Mouse (Mus musculus) forebrain, embryonic 11.5 days (tissue): Measurements from ENCODE around the gene Sarm1. TPM values are rescaled to one million over a fixed set of nuclear protein-coding genes. Genes with fewer than 3 reads are reported as not detected.

ENCODE experiments used
- ATAC-seq: fragments of 200-750 bp; cut with Nextera tagmentation; replicated peaks from 2 replicates; pipeline ENCODE4 v1.8.0; 2017; ENCODE audit warnings: moderate TSS enrichment; ENCODE audit not compliant: low FRiP score
- DNase-seq: peaks from one replicate; pipeline ENCODE4 v3.0.0-alpha.2; 2017; ENCODE audit warnings: low spot score
- H3K27ac ChIP-seq: fragments of 300-500 bp; sonication (generic); 2 replicates; pipeline ENCODE4 v1.5.1; 2014; ENCODE audit warnings: low read depth, low read length
- H3K27me3 ChIP-seq: fragments of 300-500 bp; sonication (generic); 2 replicates; pipeline ENCODE4 v1.6.1; 2014; ENCODE audit warnings: mild to moderate bottlenecking, low read length, mixed read lengths; ENCODE audit not compliant: control insufficient read depth, insufficient read depth
- H3K36me3 ChIP-seq: fragments of 300-500 bp; sonication (generic); 2 replicates; pipeline ENCODE4 v1.6.1; 2014; ENCODE audit warnings: mild to moderate bottlenecking, low read length, moderate library complexity, mixed read lengths; ENCODE audit not compliant: control insufficient read depth, insufficient read depth
- H3K4me1 ChIP-seq: fragments of 300-500 bp; sonication (generic); replicated peaks from 2 replicates; pipeline ENCODE4 v1.6.1; 2014; ENCODE audit warnings: low read length, mixed read lengths; ENCODE audit not compliant: control insufficient read depth, insufficient read depth
- H3K4me2 ChIP-seq: fragments of 300-500 bp; sonication (generic); 2 replicates; pipeline ENCODE4 v1.6.1; 2014; ENCODE audit warnings: low read depth, mild to moderate bottlenecking, low read length, moderate library complexity, mixed read lengths; ENCODE audit not compliant: severe bottlenecking
- H3K4me3 ChIP-seq: fragments of 300-500 bp; sonication (generic); 2 replicates; pipeline ENCODE4 v1.5.1; 2014; ENCODE audit warnings: low read depth, low read length
- H3K9ac ChIP-seq: fragments of 300-500 bp; sonication (generic); 2 replicates; pipeline ENCODE4 v1.6.1; 2014; ENCODE audit warnings: low read length
- H3K9me3 ChIP-seq: fragments of 300-500 bp; sonication (generic); 2 replicates; pipeline ENCODE4 v1.6.1; 2016; ENCODE audit warnings: low read length, mixed read lengths; ENCODE audit not compliant: control insufficient read depth
- WGBS: fragments of 180-500 bp; shearing (Covaris S2); extraction: QIAGEN DNeasy Blood & Tissue Kit; methylation state at CpG from one replicate; pipeline ENCODE4 v1.1.7; 2014; 5-methylcytosine and 5-hydroxymethylcytosine counted together
- polyA plus RNA-seq: library from polyadenylated mRNA; unstranded; fragments of >200 nt; fragmentation: Nextera tagmentation; extraction: Ambion mirVana; gene quantifications from 2 replicates; pipeline ENCODE4 v1.2.1, GENCODE M21; 2014

Sarm1 gene
- polyA plus RNA-seq, 1 experiment from 2014 or later, result 18.4 TPM

DNA sequence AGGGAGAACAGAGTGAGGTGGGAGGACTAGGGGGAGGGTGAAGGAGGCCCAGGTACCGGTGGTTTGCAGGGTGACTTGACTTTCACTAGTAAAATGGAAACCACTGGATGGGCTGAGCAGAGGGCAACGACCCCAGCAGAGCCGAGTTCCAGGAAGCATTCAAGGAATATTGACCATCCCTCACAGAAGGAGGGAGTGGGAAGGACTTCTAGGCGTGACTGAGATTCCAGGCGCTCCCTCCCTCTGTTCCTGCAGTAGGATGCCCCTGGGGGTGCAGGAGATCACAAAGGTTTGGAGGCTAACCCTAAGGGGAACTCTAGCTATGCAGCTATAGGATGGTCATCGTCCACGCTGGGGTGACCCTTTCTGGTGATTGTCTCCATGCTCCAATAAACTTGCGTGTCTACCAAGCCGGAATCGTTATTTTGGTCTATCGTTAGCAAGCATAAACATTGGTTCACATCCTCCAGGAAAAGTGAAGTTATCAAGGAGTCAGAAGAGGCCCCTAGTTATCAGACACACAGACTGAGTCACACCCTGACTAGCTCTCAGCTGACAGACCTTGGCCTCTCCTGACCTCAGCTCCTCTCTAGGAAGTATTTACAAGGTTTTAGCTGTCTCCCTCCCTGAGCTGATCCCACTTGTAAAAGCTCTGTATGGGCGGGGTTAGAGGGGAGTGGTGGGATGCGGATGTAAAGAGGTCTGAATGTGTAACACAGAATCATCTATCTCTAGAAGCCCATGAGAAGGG, 34.1 kb downstream of the Sarm1 start:
- Histone ChIP-seq H3K27ac (no peak overlapping the region), H3K36me3 (no peaks in the 10 kb centered on the region), H3K9ac (no peak overlapping the region), H3K4me3 (no peak overlapping the region), H3K4me1 (peaks cover 3% of the 10 kb centered on the region), H3K27me3 (no peaks in the 10 kb centered on the region), H3K4me2 (no peak overlapping the region), H3K9me3 (no peaks in the 10 kb centered on the region)
- ATAC-seq (no peak), DNase-seq (no peak)
- WGBS, result 73% methylated on average over 13 of the region's 13 CpGs

DNA sequence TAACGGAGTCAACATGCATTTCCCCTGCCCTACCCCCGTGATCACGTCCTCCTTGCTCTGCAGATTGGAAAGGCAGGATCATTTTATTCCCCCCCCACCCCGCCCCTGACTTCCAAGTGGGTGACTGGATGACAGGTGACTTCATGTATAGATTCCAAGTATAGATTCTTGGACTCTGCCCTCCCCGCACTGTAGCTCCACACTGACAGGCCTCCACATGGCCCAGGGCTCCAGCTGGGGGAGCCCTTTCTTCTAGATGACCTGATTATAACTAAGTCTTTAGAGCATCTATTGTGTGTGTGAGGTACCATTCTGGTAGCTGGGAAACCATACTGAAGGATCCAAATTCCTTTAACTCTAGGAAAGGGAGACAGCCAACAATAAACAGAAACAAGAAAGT, 34.9 kb downstream of the Sarm1 start:
- Histone ChIP-seq H3K4me3 (no peak overlapping the region), H3K27ac (no peak overlapping the region), H3K36me3 (no peaks in the 10 kb centered on the region), H3K9me3 (no peaks in the 10 kb centered on the region), H3K4me2 (no peak overlapping the region), H3K9ac (no peak overlapping the region), H3K4me1 (peaks cover 3% of the 10 kb centered on the region), H3K27me3 (no peaks in the 10 kb centered on the region)
- ATAC-seq (no peak), DNase-seq (no peak)
- 75% methylated on average over 5 of the region's 5 CpGs for WGBS

DNA sequence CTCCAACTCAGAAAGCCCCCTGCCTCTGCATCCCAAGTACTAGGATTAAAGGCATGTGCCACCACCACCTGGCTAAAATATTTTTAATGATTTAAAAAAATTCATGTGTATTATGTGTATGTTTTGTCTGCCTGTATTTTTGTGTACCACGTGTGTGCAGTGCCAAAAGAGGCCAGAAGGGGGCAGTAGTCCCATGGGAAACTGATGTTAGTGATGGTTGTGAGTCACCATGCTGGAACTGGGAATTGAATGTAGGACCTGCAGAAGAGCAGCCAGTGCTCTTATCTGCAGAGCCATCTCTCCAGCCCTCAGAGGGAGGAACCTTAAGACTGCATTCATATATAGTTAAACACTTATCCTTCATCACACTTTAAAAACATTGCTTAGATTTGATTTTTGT, 35.7 kb downstream of the Sarm1 start:
- Histone ChIP-seq H3K36me3 (no peaks in the 10 kb centered on the region), H3K9me3 (no peaks in the 10 kb centered on the region), H3K4me1 (peaks cover 3% of the 10 kb centered on the region), H3K4me2 (no peak overlapping the region), H3K9ac (no peak overlapping the region), H3K27ac (no peak overlapping the region), H3K4me3 (no peak overlapping the region), H3K27me3 (no peaks in the 10 kb centered on the region)
- ATAC-seq, result no peak
- 71% methylated on average over 1 of the region's 1 CpGs for WGBS
- no peak for DNase-seq

DNA sequence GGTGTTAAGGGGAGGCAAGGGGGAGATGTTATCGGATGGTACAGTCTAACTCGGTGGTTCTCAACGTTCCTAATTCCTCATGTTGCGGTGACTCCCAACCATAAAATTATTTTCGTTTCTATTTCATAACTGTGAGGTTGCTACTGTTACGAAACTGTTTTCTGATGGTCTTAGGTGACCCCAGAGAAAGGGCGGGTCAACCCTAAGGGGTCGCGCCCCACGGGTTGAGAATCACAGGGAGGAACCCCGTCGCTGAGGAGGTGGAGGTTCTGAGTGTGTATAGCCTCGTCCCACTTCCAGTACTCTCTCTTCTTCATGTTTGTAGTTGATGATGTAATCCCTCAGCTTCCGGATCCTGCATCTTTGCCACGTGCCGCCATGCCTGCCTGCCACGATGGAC, 38.8 kb downstream of the Sarm1 start:
- Histone ChIP-seq H3K27ac (no peak overlapping the region), H3K9me3 (no peaks in the 10 kb centered on the region), H3K4me1 (no peaks in the 10 kb centered on the region), H3K4me2 (no peak overlapping the region), H3K27me3 (no peaks in the 10 kb centered on the region), H3K9ac (no peak overlapping the region), H3K36me3 (no peaks in the 10 kb centered on the region), H3K4me3 (no peak overlapping the region)
- DNase-seq (no peak), ATAC-seq (no peak)
- 84% methylated on average over 17 of the region's 17 CpGs for WGBS

DNA sequence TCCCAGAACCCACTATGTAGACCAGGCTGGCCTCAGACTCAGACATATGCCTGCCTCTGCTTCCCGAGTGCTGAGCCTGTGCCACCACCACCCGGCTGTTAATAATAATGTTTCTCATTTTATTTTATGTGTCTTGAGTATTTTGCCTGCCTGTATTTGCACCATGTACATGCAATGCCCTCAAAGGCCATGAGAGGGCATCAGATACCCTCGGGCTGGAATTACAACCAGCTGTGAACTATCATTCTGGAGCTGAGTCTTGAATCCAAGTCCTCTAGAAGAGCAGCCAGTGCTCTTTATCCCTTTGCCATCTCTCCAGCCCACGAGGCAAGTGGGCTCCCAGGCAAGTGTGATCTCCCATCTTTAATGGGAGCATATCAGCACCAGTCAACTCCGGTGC, 42.2 kb downstream of the Sarm1 start:
- ATAC-seq (no peak), DNase-seq (peak; percentile 60)
- no peaks in the 10 kb centered on the region for H3K36me3 ChIP-seq
- WGBS, result 54% methylated on average over 5 of the region's 5 CpGs
- no peak overlapping the region for H3K4me2 ChIP-seq
- no peak overlapping the region for H3K9ac ChIP-seq
- H3K27me3 ChIP-seq, result no peaks in the 10 kb centered on the region
- no peaks in the 10 kb centered on the region for H3K9me3 ChIP-seq
- H3K4me3 ChIP-seq, result no peak overlapping the region
- no peaks in the 10 kb centered on the region for H3K4me1 ChIP-seq
- no peak overlapping the region for H3K27ac ChIP-seq

DNA sequence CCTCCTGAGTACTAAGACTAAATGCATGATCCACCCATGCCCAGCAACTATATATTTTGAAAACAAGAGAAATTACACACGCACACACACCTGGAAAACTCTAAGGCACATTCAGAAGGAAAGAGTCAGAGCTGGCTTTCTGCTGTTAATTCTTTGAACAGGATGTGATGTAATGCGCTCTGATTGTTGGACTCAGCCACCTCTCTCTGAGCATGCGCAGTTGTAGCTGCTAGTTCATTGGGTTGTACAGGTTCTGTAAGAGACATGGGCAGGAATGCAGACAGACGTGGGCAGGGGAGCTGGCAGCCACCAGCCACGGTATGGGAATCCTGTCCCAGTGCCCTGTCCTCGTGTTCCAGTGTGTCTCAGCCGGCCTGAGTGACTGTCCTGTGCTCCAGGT, 43.3 kb downstream of the Sarm1 start:
- Histone ChIP-seq H3K4me2 (no peak overlapping the region), H3K27me3 (no peaks in the 10 kb centered on the region), H3K4me3 (no peak overlapping the region), H3K36me3 (no peaks in the 10 kb centered on the region), H3K4me1 (no peaks in the 10 kb centered on the region), H3K27ac (no peak overlapping the region), H3K9me3 (no peaks in the 10 kb centered on the region), H3K9ac (no peak overlapping the region)
- 64% methylated on average over 7 of the region's 7 CpGs for WGBS
- ATAC-seq, result no peak
- DNase-seq, result no peak

DNA sequence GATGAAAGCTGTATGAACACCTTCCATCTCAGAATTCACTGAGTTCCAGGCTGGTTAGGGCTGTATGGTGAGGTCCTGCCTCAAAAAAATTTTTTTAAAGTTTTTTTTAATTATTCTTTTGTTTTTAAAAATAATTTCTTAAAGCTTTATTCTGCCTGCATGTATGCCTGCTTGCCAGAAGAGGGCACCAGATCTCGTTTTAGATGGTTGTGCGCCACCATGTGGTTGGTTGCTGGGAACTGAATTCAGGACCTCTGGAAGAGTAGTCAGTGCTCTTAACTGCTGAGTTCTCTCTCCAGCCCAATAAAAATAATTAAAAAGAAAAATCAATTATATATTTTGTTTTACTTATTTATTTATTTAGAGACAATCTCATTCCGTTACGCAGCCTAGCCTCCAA, 43.9 kb downstream of the Sarm1 start:
- Histone ChIP-seq H3K27me3 (no peaks in the 10 kb centered on the region), H3K4me3 (no peak overlapping the region), H3K9me3 (no peaks in the 10 kb centered on the region), H3K4me2 (no peak overlapping the region), H3K9ac (no peak overlapping the region), H3K4me1 (no peaks in the 10 kb centered on the region), H3K36me3 (no peaks in the 10 kb centered on the region), H3K27ac (no peak overlapping the region)
- peak; percentile 79 for DNase-seq
- 14% methylated on average over 4 of the region's 4 CpGs for WGBS
- no peak for ATAC-seq

DNA sequence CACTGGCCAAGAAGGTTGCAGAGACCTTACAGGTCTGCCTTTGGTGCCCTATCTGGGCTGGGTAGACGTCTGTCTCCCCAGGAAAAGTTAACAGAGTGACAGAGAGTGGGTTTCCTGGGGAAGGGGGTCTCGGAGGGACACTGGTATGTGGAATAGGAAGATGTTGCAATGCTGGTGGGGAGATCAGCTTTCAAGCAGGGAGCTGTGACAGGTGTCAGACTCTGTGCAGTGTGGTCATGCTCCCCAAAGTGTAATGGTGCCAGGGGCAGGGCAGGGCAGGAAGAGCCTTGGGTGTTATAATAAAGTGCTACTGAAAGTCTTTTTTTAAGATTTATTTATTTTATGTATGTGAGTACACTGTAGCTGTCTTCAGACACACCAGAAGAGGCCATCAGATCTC, 47.2 kb downstream of the Sarm1 start:
- Histone ChIP-seq H3K27ac (no peak overlapping the region), H3K27me3 (no peaks in the 10 kb centered on the region), H3K4me2 (no peak overlapping the region), H3K9me3 (no peaks in the 10 kb centered on the region), H3K4me1 (no peaks in the 10 kb centered on the region), H3K9ac (no peak overlapping the region), H3K36me3 (no peaks in the 10 kb centered on the region), H3K4me3 (no peak overlapping the region)
- DNase-seq (no peak), ATAC-seq (no peak)
- 66% methylated on average over 2 of the region's 2 CpGs for WGBS

DNA sequence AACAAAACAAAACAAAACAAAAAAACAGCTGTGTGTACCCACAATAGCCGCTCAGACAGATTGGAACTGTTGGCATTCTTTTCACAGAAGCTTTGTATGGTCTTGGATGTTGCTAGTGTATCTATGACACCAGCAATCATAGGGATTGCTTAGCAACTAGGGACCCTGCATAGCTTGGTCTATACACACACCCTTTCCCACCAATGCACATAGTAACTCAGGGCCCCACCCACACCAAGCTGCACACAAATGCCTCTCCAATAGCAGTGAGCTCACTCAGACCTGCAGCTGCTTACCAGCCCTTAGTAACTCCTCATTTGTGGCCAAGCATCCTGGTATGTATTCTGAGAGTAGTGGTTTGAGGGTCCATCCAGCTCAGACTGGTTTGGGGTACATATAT, 49.3 kb downstream of the Sarm1 start:
- no peaks in the 10 kb centered on the region for H3K27me3 ChIP-seq
- no peak overlapping the region for H3K27ac ChIP-seq
- H3K4me3 ChIP-seq, result no peak overlapping the region
- no peak overlapping the region for H3K9ac ChIP-seq
- H3K9me3 ChIP-seq, result no peaks in the 10 kb centered on the region
- no peak for ATAC-seq
- DNase-seq, result no peak
- no peaks in the 10 kb centered on the region for H3K36me3 ChIP-seq
- WGBS, result 90% methylated on average over 1 of the region's 1 CpGs
- H3K4me1 ChIP-seq, result no peaks in the 10 kb centered on the region
- no peak overlapping the region for H3K4me2 ChIP-seq
